Mouse (Mus musculus) 3134 (cell line): ENCODE results near the gene Hs2st1.

ENCODE experiments used
- DNase-seq: peaks from one replicate; pipeline ENCODE4 v3.0.0-alpha.2; 2011; ENCODE audit warnings: low spot score; ENCODE audit not compliant: insufficient read length; ENCODE audit errors: extremely low read depth

The Hs2st1 gene

GRCm38 (mm10) chr3:144589189-144589890, 19.4 kb upstream of the Hs2st1 start:
- DNase-seq: no peak

- DNase-seq: no peak
Observed at GRCm38 (mm10) chr3:144586731-144587130, 16.8 kb upstream of the Hs2st1 start.

- no peak for DNase-seq
Observed at GRCm38 (mm10) chr3:144584789-144585553, 15.0 kb upstream of the Hs2st1 start.

GRCm38 (mm10) chr3:144583789-144584188, 13.8 kb upstream of the Hs2st1 start:
- DNase-seq: no peak

- no peak for DNase-seq
Observed at GRCm38 (mm10) chr3:144582306-144582705, 12.3 kb upstream of the Hs2st1 start.

- DNase-seq: no peak
Observed at GRCm38 (mm10) chr3:144581842-144582241, 11.9 kb upstream of the Hs2st1 start.

GRCm38 (mm10) chr3:144580281-144580680, 10.3 kb upstream of the Hs2st1 start:
- DNase-seq: no peak

- DNase-seq: no peak
Observed at GRCm38 (mm10) chr3:144579796-144580195, 9.8 kb upstream of the Hs2st1 start.

- DNase-seq: no peak
Observed at GRCm38 (mm10) chr3:144578921-144579320, 8.9 kb upstream of the Hs2st1 start.

- DNase-seq: no peak
Observed at GRCm38 (mm10) chr3:144577366-144578340, 7.7 kb upstream of the Hs2st1 start.

GRCm38 (mm10) chr3:144574256-144574655, 4.3 kb upstream of the Hs2st1 start:
- no peak for DNase-seq

- DNase-seq: no peak
Observed at GRCm38 (mm10) chr3:144570816-144571487, 971 bp upstream of the Hs2st1 start.

- peak; percentile 72 for DNase-seq
Observed at GRCm38 (mm10) chr3:144569401-144569971, 495 bp downstream of the Hs2st1 start.

GRCm38 (mm10) chr3:144568861-144569361, 1.1 kb downstream of the Hs2st1 start:
- no peak for DNase-seq

GRCm38 (mm10) chr3:144565212-144565611, 4.8 kb downstream of the Hs2st1 start:
- no peak for DNase-seq

- DNase-seq: no peak
Observed at GRCm38 (mm10) chr3:144563916-144564315, 6.1 kb downstream of the Hs2st1 start.

GRCm38 (mm10) chr3:144561511-144562250, 8.3 kb downstream of the Hs2st1 start:
- DNase-seq: no peak

- no peak for DNase-seq
Observed at GRCm38 (mm10) chr3:144558274-144558673, 11.7 kb downstream of the Hs2st1 start.
